Mouse (Mus musculus) activated CD4-positive, CD25-positive, alpha-beta regulatory T cell, adult 4 months (primary cell): ENCODE data around the gene Rc3h1. TPM values are rescaled to one million over a fixed set of nuclear protein-coding genes. Genes with fewer than 3 reads are reported as not detected.

ENCODE experiments used
- polyA plus RNA-seq, 2 experiments: library from polyadenylated mRNA; unstranded; fragments of 100-300 nt; shearing (Covaris generic); gene quantifications; one replicate each; pipeline ENCODE4 v1.2.1; 2017

The Rc3h1 gene
- polyA plus RNA-seq, 2 experiments from 2014 or later = 12.8 to 14.9 TPM

Other genes with a start within 250 kb of the Rc3h1 start
- 100 to 1,000 TPM; 250 to 264 TPM for gene Rabgap1l, start 113.2 kb upstream of the Rc3h1 start, polyA plus RNA-seq
- gene Serpinc1, start 72.2 kb downstream of the Rc3h1 start, polyA plus RNA-seq = 10 to 100 TPM; 11.0 to 12.0 TPM
- 1 to 10 TPM; 4.3 to 5.2 TPM for gene Zbtb37, start 128.4 kb downstream of the Rc3h1 start, polyA plus RNA-seq
- 10 to 100 TPM; 17.3 to 22.9 TPM for gene Dars2, start 164.2 kb downstream of the Rc3h1 start, polyA plus RNA-seq
- 10 to 100 TPM; 28.4 to 29.3 TPM for gene Cenpl, start 164.3 kb downstream of the Rc3h1 start, polyA plus RNA-seq
- 10 to 100 TPM; 24.4 to 33.5 TPM for gene Klhl20, start 225.1 kb downstream of the Rc3h1 start, polyA plus RNA-seq
- gene Ankrd45, start 236.3 kb downstream of the Rc3h1 start, polyA plus RNA-seq = not detected